Mouse (Mus musculus): Measurements from ENCODE around the gene Naa50.

- TF ChIP-seq CTCF (IDR thresholded peaks at IDR 0.05; ENCODE audit: control insufficient read depth, insufficient read depth, low read length) (no peak), POLR2A (IDR thresholded peaks at IDR 0.05; ENCODE audit: borderline replicate concordance, control insufficient read depth, low read depth, low read length) (no peak)
Observed at GRCm38 (mm10) chr16:44163831-44164230, 24.2 kb downstream of the Naa50 start.

Data from bone marrow, adult 2 months (tissue).